Mouse (Mus musculus): ENCODE measurements around the gene Cd300lf.
A peak's percentile ranks its signal among the peaks of the same experiment; 100 is the strongest.

The Cd300lf gene

GRCm38 (mm10) chr11:115103470-115104413 is 30.1 kb downstream of the Cd300lf start:
- no peak for DNase-seq

- DNase-seq: no peak
Observed at GRCm38 (mm10) chr11:115102116-115102515, 31.7 kb downstream of the Cd300lf start.

GRCm38 (mm10) chr11:115101615-115102051 is 32.2 kb downstream of the Cd300lf start:
- no peak for DNase-seq

GRCm38 (mm10) chr11:115100741-115101140 is 33.1 kb downstream of the Cd300lf start:
- DNase-seq: no peak

GRCm38 (mm10) chr11:115100032-115100621 is 33.7 kb downstream of the Cd300lf start:
- DNase-seq: no peak

GRCm38 (mm10) chr11:115099241-115099840 is 34.5 kb downstream of the Cd300lf start:
- DNase-seq: no peak

- no peak for DNase-seq
Observed at GRCm38 (mm10) chr11:115098203-115098932, 35.4 kb downstream of the Cd300lf start.

GRCm38 (mm10) chr11:115092140-115092539 is 41.7 kb downstream of the Cd300lf start:
- no peak for DNase-seq

- DNase-seq: peak; percentile 6 to 52
Observed at GRCm38 (mm10) chr11:115091362-115091901, 42.4 kb downstream of the Cd300lf start, which contains the start of gene Rab37. Rab37 (plus strand) TSS chr11:115091431.

- no peak for DNase-seq
Observed at GRCm38 (mm10) chr11:115089853-115090252, 43.9 kb downstream of the Cd300lf start.

- DNase-seq: no peak
Observed at GRCm38 (mm10) chr11:115086213-115086612, 47.6 kb downstream of the Cd300lf start.

GRCm38 (mm10) chr11:115085064-115085463 is 48.7 kb downstream of the Cd300lf start:
- no peak for DNase-seq

GRCm38 (mm10) chr11:115084595-115084994 is 49.2 kb downstream of the Cd300lf start:
- no peak for DNase-seq

GRCm38 (mm10) chr11:115083376-115084139 is 50.2 kb downstream of the Cd300lf start:
- peak; percentile 68 to 84 for DNase-seq

- DNase-seq: no peak
Observed at GRCm38 (mm10) chr11:115082196-115082595, 51.6 kb downstream of the Cd300lf start.

GRCm38 (mm10) chr11:115081373-115081772 is 52.4 kb downstream of the Cd300lf start:
- no peak for DNase-seq

GRCm38 (mm10) chr11:115080886-115081285 is 52.9 kb downstream of the Cd300lf start:
- peak in 1 of 2 experiments; percentile 51 for DNase-seq

- DNase-seq: no peak
Observed at GRCm38 (mm10) chr11:115078680-115079079, 55.1 kb downstream of the Cd300lf start.

- DNase-seq: no peak
Observed at GRCm38 (mm10) chr11:115077436-115077835, 56.4 kb downstream of the Cd300lf start.

GRCm38 (mm10) chr11:115075859-115076258 is 57.9 kb downstream of the Cd300lf start:
- DNase-seq: no peak

GRCm38 (mm10) chr11:115075407-115075806 is 58.4 kb downstream of the Cd300lf start:
- no peak for DNase-seq

GRCm38 (mm10) chr11:115073002-115073401 is 60.8 kb downstream of the Cd300lf start:
- no peak for DNase-seq

All from kidney, postnatal 25 days (tissue).